Mouse (Mus musculus) c-Kit-positive CD71-negative TER-119-negative erythroid progenitor cells, embryonic 14.5 days (primary cell): ENCODE data around the gene Sept1.

ENCODE experiments used
- DNase-seq: peaks from one replicate; pipeline ENCODE4 v3.0.0-alpha.2; 2013; ENCODE audit warnings: low read depth

The Sept1 gene

DNA sequence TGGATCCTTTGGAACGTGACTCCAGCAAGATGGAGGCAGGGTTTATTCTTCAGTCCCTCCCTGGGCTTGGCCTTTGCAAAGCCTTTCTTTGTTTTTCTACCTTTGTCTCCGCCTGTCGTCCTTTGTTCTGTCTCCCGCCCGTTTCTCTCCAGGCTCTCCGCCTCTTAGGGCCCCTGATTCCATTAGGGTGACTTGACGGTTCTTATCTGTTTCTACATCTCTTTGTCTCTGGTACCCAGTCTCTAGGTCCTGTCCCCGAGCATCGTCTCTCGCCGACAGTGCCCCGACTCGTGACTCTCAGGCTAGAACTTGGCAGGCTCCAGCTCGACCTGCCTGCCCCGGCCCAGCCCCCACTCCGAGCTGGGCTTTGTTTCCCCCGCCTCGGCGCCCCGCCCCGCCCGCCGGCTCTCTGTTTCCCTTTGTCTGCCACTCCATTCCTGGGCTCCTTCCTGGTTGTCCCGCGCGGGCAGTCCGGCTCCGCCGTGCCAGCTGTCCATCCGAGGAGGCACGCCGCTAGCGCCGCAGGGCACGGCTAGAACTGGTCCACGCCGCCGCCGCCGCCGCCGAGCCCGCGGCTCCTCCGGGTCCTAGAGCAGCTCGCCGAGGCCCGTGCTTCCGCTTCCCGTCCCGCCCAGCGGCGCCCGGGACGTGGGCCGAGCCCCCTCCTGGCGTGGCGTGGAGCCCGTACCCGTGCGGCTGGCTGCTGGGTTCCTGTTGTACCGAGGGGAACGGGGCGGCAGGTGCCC lies at the start of gene Sept1, which contains the start of gene Zfp553:
Sept1 (minus strand) TSS at position 509 of the 746 bp plus-strand sequence.
Zfp553 (plus strand) TSS at position 440 of the 746 bp plus-strand sequence.
- peak; percentile 62 for DNase-seq

DNA sequence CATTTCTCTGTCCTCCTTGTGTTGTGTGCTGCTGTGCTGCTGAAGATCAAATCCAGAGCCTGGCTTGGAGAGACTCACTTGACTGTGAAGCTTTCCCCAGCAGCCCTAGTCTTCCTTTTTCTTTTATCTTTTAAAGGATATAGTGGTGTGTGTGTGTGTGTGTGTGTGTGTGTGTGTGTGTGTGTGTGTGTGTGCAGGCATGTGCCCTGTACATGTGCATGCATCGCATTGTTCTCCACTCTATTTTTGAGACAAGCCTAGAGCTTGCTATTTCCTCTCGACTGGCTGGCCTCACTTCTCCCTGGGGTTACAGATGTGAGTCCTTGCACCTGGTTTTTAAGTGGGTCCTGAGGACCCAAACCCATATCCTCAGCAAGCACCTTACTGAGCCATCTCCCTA lies 49.3 kb upstream of the Sept1 start:
- DNase-seq = no peak

DNA sequence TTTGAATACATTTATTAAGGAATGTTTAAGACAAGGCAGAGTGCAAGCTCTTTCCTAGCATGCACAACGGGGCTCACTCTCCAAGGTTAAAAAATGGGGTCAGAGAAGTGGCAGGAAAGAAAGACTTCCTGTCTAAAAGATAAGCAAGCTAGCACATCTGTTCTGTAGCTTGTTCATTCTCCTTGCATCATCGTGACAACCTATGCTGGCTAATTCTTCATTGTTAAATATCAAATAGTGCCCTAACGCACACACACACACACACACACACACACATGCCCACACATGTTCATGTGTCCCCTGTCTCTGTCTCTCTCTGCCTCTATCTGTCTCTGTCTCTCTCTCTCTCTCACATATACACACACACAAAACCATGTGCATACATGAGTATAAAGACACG lies 48.2 kb upstream of the Sept1 start:
- no peak for DNase-seq

DNA sequence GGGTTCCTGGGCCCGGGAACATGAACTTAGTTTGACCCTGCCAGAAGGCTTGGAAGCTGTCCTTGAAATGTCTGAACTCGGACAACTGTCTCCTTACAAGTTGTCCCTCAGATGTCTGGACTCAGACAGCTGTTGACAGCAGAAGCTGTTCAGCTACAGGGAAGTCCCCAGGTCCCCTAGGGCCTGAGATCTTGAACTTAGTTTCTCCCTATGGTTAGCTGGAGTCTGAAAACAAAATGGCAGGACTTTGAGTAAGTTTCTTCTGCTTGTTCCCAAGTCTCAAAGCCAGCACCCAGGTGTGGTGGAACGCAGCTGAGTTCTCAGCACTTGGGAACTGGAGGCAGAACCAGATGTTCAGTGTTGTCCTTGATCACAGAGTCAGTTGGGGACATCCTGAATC lies 47.2 kb upstream of the Sept1 start:
- DNase-seq = no peak

DNA sequence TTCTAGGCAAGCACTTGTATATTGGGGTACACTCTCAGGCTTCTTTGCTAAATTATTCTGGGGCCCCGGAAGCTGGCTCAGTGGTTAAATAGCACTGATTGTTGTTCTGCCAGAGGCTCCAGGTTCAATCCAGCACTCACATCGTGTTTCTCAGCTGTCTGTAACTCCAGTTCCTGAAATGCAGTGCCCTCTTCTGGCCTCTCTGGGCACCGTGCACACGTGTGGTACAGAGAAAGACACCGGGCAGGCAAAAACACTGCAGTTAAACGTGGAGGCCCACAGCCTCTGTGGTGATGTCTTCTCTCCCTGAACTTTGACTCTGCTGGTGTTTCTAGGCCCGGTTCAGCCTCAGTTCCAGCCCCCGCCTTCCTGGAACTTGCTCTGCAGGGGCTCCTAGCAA lies 45.4 kb upstream of the Sept1 start:
- no peak for DNase-seq

DNA sequence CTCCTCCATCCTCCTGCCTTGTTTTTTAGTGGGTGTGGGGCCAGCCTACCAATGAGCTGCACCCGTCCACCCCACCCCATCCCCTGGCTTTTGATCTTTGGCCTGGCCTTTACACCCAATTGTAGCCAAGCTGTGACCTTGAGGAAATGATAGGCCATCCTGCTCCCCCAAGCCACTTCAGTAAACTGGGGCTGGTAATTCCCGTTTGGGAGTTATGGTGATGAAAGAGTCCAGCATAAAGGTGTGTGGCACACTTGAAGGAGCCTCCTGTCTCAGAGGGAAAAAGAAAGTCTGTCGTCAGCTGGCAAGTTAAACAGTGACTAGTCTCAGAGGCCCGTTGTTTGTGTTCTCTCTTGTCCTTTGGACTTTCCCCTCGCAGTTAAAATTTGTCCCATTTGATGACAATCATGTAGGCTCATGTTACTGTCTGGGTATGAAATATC lies 43.6 kb upstream of the Sept1 start:
- DNase-seq = no peak

DNA sequence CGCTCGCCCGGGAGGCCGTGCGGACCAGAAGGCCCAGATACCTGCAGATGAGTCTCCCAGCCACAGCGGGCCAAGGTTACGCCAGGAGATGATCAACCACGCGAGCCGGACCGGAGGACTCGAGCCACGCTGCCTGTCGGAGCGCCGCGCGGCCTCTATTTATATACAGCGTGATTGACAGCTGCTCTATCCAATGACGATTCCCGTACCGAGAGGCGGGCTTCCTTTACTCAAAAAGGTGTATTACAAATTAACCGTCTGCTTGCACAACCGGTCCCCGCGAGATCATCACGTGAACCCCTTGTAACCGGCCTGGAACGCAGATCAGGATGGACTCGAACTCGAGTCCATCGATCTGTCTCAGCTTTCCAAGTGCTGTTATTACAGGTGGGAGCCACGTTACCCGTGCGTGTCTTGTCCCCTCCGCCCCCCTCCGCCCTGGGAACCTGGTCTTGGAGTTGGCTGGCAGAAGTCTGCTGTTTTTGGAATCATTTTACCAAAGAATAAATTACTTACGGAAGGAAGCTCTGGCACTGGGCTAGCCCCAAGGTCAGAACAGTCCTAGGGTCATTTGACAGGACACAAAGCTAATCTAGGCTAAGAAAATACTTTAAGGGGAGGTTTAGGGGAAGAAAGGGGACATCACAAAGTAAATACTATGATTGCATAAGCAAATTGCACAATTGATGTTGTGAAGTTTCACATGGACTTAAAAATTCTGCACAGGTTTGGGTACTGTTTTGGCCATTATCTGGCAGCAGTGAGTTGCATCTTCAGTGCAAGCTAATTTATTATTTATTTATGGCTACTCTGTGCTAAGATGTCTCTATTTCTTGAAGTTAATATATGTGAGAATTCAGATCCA lies 41.2 kb upstream of the Sept1 start, which contains the start of gene Sephs2:
Sephs2 (minus strand) TSS at position 131 of the 865 bp plus-strand sequence.
- peak; percentile 86 for DNase-seq

DNA sequence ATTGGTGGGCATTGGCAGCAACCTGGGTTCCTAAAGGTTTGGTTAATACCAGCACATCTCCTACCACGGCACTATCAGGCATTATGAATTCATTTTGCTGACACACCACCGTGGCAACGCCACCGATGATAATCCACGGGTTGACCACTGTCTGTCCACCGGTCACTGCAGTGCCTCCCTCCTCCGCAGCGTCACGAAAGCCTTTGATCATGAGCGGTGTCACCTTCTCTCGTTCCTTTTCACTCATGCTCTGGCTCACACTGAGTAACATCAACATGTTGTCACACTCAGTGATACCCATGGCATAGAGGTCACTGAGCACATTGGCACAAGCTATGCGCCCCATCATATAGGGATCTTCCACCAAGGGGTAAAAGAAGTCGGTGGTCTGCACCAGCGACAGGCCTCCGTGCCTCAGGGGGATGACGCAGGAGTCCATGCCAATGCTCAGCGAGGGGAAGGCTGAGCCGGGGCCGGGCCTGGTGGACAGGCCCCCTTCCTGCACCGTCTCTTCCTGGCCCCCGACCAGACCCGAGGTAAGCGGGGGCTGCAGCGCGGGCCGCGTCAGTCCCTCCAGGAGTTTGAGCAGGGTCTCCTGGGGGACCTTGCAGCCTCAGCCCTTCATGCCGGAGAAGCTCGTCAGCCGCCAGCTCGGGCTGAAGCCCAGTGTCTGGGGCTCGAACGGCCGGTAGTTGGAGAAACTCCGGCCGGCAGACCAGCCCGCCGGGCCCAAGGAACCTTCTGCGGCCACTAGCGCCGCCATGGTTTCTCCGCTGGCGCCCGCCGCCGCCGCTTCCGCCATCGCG lies 40.4 kb upstream of the Sept1 start:
- DNase-seq = no peak

DNA sequence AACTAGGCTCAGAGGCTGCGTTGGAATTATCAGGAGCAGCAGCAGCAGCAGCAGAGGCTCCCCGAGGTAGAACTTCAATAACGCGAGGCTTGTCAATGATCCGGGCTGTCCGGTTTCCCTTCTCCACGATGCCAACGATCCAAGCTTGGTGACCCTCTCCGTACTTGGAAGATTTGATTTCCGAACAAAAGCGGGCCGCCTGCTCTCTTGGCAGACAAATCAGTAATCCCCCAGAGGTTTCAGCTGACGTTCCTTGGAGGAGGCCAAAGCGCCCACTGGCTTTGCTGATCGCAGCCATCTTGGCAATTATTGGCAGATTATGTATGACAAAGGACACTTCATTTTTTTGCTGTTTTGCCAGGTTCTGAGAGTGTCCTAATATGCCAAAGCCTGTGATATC lies 39.6 kb upstream of the Sept1 start:
- DNase-seq = no peak

DNA sequence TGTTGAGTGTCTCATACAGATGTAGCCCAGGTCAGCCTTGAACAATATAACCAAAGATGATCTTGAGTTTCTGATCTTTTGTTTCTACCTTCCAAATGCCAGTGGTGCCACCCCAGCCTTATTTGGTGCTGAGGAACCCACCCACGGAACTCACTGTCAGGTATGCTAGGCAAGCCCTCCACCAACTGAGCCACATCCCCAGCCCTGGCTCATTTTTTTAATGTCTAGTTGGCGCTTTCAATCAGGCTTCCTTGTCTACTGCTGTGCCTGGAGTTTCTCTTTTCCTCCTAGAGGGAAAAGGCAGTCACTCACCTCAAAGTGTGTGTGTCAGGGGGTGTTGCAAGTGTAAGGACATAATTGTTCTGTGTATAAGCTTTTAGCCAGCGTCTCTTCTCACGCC lies 38.2 kb upstream of the Sept1 start:
- no peak for DNase-seq

DNA sequence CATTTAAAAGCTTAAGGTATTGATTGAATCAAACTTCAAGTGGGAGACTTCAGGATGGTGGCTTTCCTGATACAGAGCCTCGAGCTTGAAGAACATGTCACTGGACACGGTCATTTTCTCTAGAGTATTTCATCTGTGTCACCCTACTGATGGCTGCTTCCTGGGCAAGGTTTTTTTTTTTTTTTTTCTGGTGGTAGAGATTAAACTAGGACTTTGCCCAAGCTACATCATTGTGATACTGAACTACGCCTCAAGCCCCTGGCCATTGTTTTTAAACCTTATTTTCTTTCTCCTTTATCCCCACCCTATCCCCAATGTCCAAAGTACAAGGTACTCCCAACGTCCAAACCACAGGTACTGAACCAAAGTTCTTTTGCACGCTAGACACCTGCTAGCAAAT lies 37.7 kb upstream of the Sept1 start:
- no peak for DNase-seq

DNA sequence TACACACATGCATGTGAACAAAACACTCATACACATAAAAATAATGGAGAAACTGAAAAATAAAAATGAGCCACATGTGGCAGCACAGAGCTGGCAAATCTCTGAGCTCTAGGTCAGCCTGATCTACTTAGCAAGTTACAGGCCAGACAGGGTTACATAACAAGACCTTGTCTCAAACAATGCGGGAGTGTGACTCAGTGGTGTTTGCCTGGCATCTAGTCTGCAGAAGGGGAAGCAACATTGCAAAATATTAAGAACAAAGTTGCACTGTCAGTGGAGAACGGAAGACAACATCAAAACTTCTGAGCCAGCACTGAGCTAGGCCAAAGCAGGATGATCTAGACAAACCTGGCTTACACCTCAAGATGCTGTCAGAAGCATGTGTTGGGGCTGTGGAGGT lies 37.3 kb upstream of the Sept1 start:
- no peak for DNase-seq

DNA sequence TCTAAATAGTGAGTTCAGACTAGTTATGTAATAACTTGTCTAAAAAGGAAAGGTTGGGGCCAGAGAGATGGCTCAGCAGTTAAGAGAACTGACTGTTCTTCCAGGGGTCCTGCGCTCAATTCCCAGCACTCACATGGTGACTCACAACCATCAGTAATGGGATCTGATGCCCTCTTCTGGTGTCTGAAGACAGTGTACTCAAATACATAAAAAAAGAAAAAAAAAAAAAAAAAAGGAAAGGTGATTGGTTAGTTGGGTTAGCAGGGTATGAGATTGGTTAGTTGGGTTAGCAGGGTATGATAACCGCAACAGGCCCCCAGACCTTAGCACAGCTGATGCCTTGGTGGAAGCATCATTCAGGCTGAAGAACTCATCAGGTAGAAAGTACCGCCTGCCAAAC lies 30.6 kb upstream of the Sept1 start:
- DNase-seq = no peak

DNA sequence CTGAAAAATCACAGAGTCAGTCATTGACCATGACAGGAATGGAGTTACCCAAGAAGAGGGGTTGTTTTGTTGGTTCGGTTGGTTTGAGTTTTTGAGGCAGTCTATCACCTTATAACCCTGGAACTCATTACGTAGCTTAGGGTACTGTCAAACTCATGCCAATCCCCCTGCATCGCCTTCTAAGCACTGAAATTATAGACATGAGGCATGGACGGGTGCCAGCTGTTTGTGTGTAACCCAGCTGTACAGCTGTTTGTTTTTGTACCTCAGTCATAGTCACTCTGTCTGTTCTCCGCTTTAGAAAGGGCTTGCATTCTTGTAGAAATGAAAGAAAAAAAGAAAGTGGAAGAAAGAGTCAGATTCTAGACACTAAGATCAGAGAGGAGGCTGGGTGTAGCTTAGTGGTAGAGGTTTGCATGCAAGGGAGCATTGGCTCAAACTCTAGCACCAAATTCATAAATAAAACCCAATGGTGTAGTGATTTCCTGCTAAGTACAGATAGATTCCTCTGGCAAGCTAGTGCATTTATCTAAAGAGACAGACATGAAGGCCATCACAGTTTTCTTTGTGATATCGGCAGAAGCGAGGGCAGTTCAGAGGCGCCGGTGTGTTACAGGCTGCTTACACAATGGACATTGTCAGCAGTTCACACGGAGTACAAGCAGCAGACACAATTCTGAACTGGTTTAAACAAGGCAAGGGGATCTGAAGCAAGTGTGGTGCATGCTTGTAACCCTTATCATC lies 29.5 kb upstream of the Sept1 start:
- no peak for DNase-seq

DNA sequence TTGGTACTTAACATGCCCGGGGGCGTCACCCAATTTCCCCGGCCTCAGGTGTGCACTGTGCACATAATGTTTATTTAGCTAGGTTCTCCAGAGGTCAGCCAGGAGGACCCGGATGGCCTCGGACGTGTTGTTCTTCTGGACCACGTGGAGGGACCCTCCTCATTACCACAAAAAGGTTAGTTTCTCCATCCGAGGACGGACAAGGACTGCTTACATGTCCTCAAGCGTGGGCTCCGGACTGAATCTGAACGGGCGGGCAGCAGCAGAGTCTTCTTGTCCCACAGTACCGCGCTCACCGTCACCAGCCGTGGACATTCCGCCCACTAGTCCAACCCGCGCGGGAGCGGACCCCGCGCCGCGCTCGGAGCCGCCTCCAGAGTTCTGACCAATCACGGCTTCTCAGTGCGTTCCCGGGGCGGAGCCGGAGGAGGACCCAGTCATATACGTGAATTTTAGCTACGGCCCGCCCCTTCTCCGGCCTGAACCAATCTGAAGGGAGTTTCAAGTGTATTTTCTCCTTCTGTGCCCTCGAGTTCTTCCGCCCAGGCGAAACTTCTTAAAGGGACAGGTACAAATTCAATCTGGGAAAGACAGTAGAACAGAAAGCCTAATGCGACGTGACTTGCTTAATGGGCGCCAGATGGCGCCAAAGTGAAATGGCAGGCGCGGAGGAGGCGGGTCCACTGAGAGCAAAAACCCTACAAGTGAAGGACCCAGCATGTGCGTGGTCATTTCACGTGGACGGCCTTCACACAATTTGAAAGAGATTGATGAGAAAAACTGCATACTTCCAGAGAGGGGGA lies 27.6 kb upstream of the Sept1 start, which contains the start of gene Dctpp1:
Dctpp1 (minus strand) TSS at position 401 of the 803 bp plus-strand sequence.
- DNase-seq = peak; percentile 97

DNA sequence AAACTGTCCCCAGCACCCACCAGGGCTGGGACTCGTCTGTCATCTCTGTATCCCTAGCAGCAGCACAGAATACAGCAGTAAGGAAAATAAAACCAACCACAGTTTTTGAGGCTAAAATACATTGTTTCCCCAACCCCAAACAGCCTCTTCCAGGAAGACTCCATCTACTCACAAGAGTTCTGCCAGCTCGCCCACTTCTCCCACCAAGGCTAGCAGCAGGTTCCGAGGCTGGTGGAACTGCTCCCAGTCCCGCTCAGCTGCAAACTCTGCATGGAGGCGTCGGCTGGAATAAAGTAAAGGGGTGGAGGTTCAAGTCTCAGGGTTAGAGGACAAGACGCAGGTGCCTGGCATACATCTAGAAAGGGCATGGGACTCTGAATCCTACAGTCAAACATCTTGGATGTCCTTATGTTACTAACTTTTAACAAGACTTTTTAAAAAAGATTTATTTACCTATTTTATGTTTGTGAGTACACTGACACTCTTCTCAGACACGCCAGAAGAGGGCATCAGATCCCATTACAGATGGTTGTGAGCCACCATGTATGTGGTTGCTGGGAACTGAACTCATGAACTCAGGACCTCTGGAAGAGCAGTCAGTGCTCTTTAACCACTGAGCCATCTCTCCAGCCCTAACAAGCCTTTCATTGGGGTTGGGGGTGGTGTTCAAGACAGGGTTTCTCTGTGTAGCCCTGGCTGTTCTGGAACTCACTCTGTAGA lies 26.4 kb upstream of the Sept1 start:
- DNase-seq = no peak

DNA sequence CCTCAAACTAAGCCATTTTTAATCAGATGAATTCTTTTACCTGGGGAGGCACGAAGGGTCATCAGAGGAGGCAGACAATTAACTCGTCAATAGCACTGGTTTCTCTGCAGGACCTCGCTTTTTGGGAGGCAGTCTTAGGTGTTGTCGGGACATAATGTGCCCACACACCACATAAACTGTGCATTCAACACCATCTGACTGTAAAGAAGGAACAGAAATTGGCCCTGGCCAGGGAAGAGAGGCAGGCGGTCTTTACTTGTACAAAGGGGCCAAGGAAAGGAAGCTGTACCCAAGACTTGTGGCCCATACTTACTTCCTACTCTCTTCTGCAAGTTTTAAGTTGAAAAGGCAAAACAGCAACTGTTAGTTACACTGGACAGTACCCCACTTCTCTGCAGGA lies 23.6 kb upstream of the Sept1 start:
- no peak for DNase-seq

DNA sequence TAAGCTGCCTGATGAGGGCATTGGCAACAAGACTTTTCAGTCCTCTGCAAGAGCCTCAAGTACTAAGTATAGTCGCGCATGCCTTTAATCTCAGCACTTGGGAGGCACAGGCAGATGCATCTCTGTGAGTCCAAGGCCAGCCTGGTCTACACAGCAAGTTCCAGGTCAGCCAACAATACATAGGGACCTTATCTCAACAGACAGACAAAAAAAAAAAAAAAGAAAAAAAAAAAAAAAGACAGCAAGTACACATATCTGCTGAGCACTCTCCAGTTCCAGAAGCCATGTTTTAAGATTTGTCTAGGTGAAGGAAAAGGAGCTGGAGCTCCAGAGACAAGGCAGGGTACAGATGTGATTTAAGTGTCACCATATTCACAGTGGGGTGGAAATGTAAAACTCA lies 23.0 kb upstream of the Sept1 start:
- no peak for DNase-seq

DNA sequence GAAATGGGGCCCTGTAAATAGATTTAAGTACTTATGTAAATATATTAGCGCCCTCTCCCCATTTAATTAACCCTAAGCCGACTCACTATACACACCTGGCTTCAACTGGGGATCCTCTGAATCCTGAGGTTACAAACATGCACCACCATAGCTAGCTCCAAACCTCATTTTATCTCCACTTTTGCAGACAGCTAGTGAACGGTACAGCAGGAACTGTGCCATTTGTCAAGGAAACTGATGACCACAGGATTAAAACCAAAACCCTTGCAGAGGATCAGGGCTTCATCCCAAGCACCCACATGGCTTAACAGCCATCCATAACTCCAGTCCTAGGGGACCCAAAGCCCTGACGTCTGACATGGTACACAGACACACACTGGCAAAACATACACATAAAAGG lies 22.1 kb upstream of the Sept1 start:
- no peak for DNase-seq
